In genomic region chr3:123638965-123639364, GRCm38 (mm10) we compare ENCODE assay signal across 32 mouse cellular contexts. TPM values are rescaled to one million over a fixed set of nuclear protein-coding genes. Genes with fewer than 3 reads are reported as not detected.
"Had no signal": no experiment of that assay in that cellular context is flagged by ENCODE, and none has a peak within 500 bp of the region (broad histone marks: within the 10 kb centered on the region; RNA-seq: fewer than 3 reads in every experiment).

No protein-coding gene starts in this region.

- H3K9ac ChIP-seq: limb, embryonic 12.5 days; limb, embryonic 13.5 days; limb, embryonic 15.5 days; liver, embryonic 12.5 days; liver, embryonic 13.5 days; liver, embryonic 14.5 days; liver, embryonic 15.5 days; liver, postnatal 0 days; lung, embryonic 14.5 days; lung, embryonic 15.5 days; midbrain, embryonic 12.5 days; midbrain, embryonic 13.5 days; midbrain, embryonic 15.5 days; neural tube, embryonic 12.5 days had no signal

- H3K4me2 ChIP-seq: limb, embryonic 12.5 days; limb, embryonic 13.5 days; limb, embryonic 15.5 days; liver, embryonic 11.5 days; liver, embryonic 12.5 days; liver, embryonic 13.5 days; liver, embryonic 15.5 days; lung, embryonic 14.5 days; lung, embryonic 15.5 days; midbrain, embryonic 11.5 days; midbrain, embryonic 12.5 days; midbrain, embryonic 13.5 days; midbrain, embryonic 15.5 days; neural tube, embryonic 12.5 days had no signal

- H3K4me1 ChIP-seq: limb, embryonic 10.5 days; limb, embryonic 12.5 days; limb, embryonic 13.5 days; limb, embryonic 15.5 days; liver, embryonic 12.5 days; liver, embryonic 13.5 days; liver, embryonic 15.5 days; lung, embryonic 15.5 days; megakaryocyte, embryonic 14.5 days; midbrain, embryonic 10.5 days; midbrain, embryonic 12.5 days; midbrain, embryonic 13.5 days; neural tube, embryonic 12.5 days had no signal

- ATAC-seq: liver, embryonic 12.5 days; liver, postnatal 0 days; lung, postnatal 0 days; midbrain, embryonic 13.5 days; midbrain, embryonic 15.5 days; midbrain, embryonic 16.5 days had no signal

- H3K27ac ChIP-seq: limb, embryonic 10.5 days; limb, embryonic 12.5 days; limb, embryonic 13.5 days; limb, embryonic 15.5 days; liver, embryonic 12.5 days; liver, embryonic 13.5 days; liver, embryonic 14.5 days; liver, embryonic 15.5 days; lung, embryonic 15.5 days; macrophage; midbrain, embryonic 10.5 days; midbrain, embryonic 12.5 days; midbrain, embryonic 13.5 days; midbrain, embryonic 15.5 days; neural tube, embryonic 12.5 days had no signal

- H3K9me3 ChIP-seq: limb, embryonic 10.5 days; limb, embryonic 12.5 days; limb, embryonic 13.5 days; limb, embryonic 15.5 days; liver, embryonic 12.5 days; liver, embryonic 13.5 days; liver, embryonic 15.5 days; lung, embryonic 15.5 days; megakaryocyte, embryonic 14.5 days; midbrain, embryonic 10.5 days; midbrain, embryonic 12.5 days; midbrain, embryonic 13.5 days; midbrain, embryonic 15.5 days; neural tube, embryonic 12.5 days had no signal

- H3K36me3 ChIP-seq: limb, embryonic 10.5 days; limb, embryonic 12.5 days; limb, embryonic 13.5 days; limb, embryonic 15.5 days; liver, embryonic 12.5 days; liver, embryonic 13.5 days; liver, embryonic 15.5 days; lung, embryonic 15.5 days; midbrain, embryonic 10.5 days; midbrain, embryonic 12.5 days; midbrain, embryonic 15.5 days; neural tube, embryonic 12.5 days had no signal

- H3K4me3 ChIP-seq: limb, embryonic 10.5 days; limb, embryonic 12.5 days; limb, embryonic 13.5 days; limb, embryonic 15.5 days; liver, embryonic 12.5 days; liver, embryonic 13.5 days; liver, embryonic 15.5 days; lung, embryonic 15.5 days; megakaryocyte, embryonic 14.5 days; midbrain, embryonic 10.5 days; midbrain, embryonic 12.5 days; midbrain, embryonic 13.5 days; midbrain, embryonic 15.5 days; myocyte; neural tube, embryonic 12.5 days had no signal

- DNase-seq: left cerebral cortex, postnatal 4 days; liver; liver, embryonic 13.5 days; liver, postnatal 0 days; lung, adult 18-20 months; lung, embryonic 14.5 days; lung, postnatal 10 days; lung, postnatal 14 days; lung, postnatal 36 days; lung, postnatal 4 days; midbrain, embryonic 14.5 days had no signal

- H3K27me3 ChIP-seq: limb, embryonic 12.5 days; limb, embryonic 13.5 days; limb, embryonic 15.5 days; liver, embryonic 12.5 days; liver, embryonic 13.5 days; liver, embryonic 15.5 days; lung, embryonic 15.5 days; megakaryocyte, embryonic 14.5 days; midbrain, embryonic 12.5 days; midbrain, embryonic 13.5 days; midbrain, embryonic 15.5 days; neural tube, embryonic 12.5 days had no signal

RNA-seq across cellular contexts. Expression of gene Ndst3, which starts 51.7 kb away (rescaled TPM):
- total RNA-seq: monocyte, adult 5-6 weeks had no signal
- polyA plus RNA-seq: macrophage had no signal
